Mouse (Mus musculus) embryonic facial prominence, embryonic 15.5 days (tissue): ENCODE measurements around the gene 1700001C19Rik. TPM values are rescaled to one million over a fixed set of nuclear protein-coding genes. Genes with fewer than 3 reads are reported as not detected.

Experiments
- ATAC-seq: fragments of 200-750 bp; cut with Nextera tagmentation; 2 replicates; pipeline ENCODE4 v1.8.0; 2017; ENCODE audit warnings: low read depth, moderate TSS enrichment; ENCODE audit not compliant: insufficient number of reproducible peaks, low FRiP score, low TSS enrichment
- H3K27ac ChIP-seq: fragments of 300-500 bp; sonication (generic); replicated peaks from 2 replicates; pipeline ENCODE4 v1.5.1; 2015; ENCODE audit warnings: mild to moderate bottlenecking, inconsistent platforms
- H3K27me3 ChIP-seq: fragments of 300-500 bp; sonication (generic); 2 replicates; pipeline ENCODE4 v1.6.1; 2015; ENCODE audit warnings: inconsistent platforms
- H3K36me3 ChIP-seq: fragments of 300-500 bp; sonication (generic); 2 replicates; pipeline ENCODE4 v1.6.1; 2015; ENCODE audit warnings: mild to moderate bottlenecking, inconsistent platforms
- H3K4me1 ChIP-seq: fragments of 300-500 bp; sonication (generic); 2 replicates; pipeline ENCODE4 v1.6.1; 2015; ENCODE audit warnings: inconsistent platforms
- H3K4me2 ChIP-seq: fragments of 300-500 bp; sonication (generic); replicated peaks from 2 replicates; pipeline ENCODE4 v1.6.1; 2015; ENCODE audit warnings: mild to moderate bottlenecking, inconsistent platforms
- H3K4me3 ChIP-seq: fragments of 300-500 bp; sonication (generic); replicated peaks from 2 replicates; pipeline ENCODE4 v1.5.1; 2015; ENCODE audit warnings: mild to moderate bottlenecking, inconsistent platforms
- H3K9ac ChIP-seq: fragments of 300-500 bp; sonication (generic); 2 replicates; pipeline ENCODE4 v1.6.1; 2015; ENCODE audit warnings: inconsistent platforms
- H3K9me3 ChIP-seq: fragments of 300-500 bp; sonication (generic); replicated peaks from 2 replicates; pipeline ENCODE4 v1.6.1; 2016; ENCODE audit warnings: inconsistent platforms
- WGBS: fragments of 180-500 bp; shearing (Covaris S2); methylation state at CpG from one replicate; pipeline ENCODE4 v1.1.7; 2015; 5-methylcytosine and 5-hydroxymethylcytosine counted together
- polyA plus RNA-seq: library from polyadenylated mRNA; unstranded; fragments of >200 nt; fragmentation: Nextera tagmentation; extraction: Ambion mirVana; gene quantifications from 2 replicates; pipeline ENCODE4 v1.2.1, GENCODE M21; 2015

Gene 1700001C19Rik
- polyA plus RNA-seq, 1 experiment from 2014 or later, result 0.31 TPM

GRCm38 (mm10) chr17:47472435-47473350 lies 35.5 kb upstream of the 1700001C19Rik start:
- H3K4me1 ChIP-seq, result peaks cover 32% of the 10 kb centered on the region
- peaks cover 10% of the 10 kb centered on the region; the same call in 1 of the 2 replicates for H3K27me3 ChIP-seq
- no peak overlapping the region for H3K9ac ChIP-seq
- H3K27ac ChIP-seq, result no peak overlapping the region; the same call in 1 of the 2 replicates
- no peaks in the 10 kb centered on the region for H3K9me3 ChIP-seq
- no peak overlapping the region for H3K4me2 ChIP-seq
- no peaks in the 10 kb centered on the region for H3K36me3 ChIP-seq
- no peak for ATAC-seq
- no peak overlapping the region for H3K4me3 ChIP-seq
- WGBS, result 40% methylated on average over 15 of the region's 15 CpGs

GRCm38 (mm10) chr17:47470686-47471085 lies 33.5 kb upstream of the 1700001C19Rik start:
- Histone ChIP-seq H3K4me3 (no peak overlapping the region), H3K4me1 (peaks cover 39% of the 10 kb centered on the region), H3K27me3 (peaks cover 20% of the 10 kb centered on the region), H3K27ac (peak overlapping the region; percentile 77), H3K36me3 (no peaks in the 10 kb centered on the region), H3K9me3 (no peaks in the 10 kb centered on the region), H3K4me2 (no peak overlapping the region), H3K9ac (no peak overlapping the region)
- ATAC-seq, result no peak
- WGBS, result 42% methylated on average over 5 of the region's 5 CpGs

GRCm38 (mm10) chr17:47470121-47470520 lies 32.9 kb upstream of the 1700001C19Rik start:
- Histone ChIP-seq H3K36me3 (no peaks in the 10 kb centered on the region), H3K4me1 (peaks cover 44% of the 10 kb centered on the region), H3K27ac (0 out of 2 replicates have a peak overlapping the region, but pooled peaks have one; percentile 77), H3K4me3 (no peak overlapping the region), H3K4me2 (no peak overlapping the region), H3K27me3 (peaks cover 20% of the 10 kb centered on the region), H3K9me3 (no peaks in the 10 kb centered on the region), H3K9ac (no peak overlapping the region)
- no peak for ATAC-seq
- WGBS, result 71% methylated on average over 4 of the region's 4 CpGs

- 92% methylated on average over 4 of the region's 4 CpGs for WGBS
- H3K27me3 ChIP-seq, result peaks cover 20% of the 10 kb centered on the region
- H3K9me3 ChIP-seq, result no peaks in the 10 kb centered on the region
- H3K27ac ChIP-seq, result no peak overlapping the region
- H3K4me3 ChIP-seq, result no peak overlapping the region
- H3K4me2 ChIP-seq, result no peak overlapping the region
- ATAC-seq, result no peak
- H3K9ac ChIP-seq, result no peak overlapping the region
- H3K4me1 ChIP-seq, result peaks cover 46% of the 10 kb centered on the region
- H3K36me3 ChIP-seq, result no peaks in the 10 kb centered on the region
Observed at GRCm38 (mm10) chr17:47469642-47470041, 32.5 kb upstream of the 1700001C19Rik start.

GRCm38 (mm10) chr17:47468466-47468865 lies 31.3 kb upstream of the 1700001C19Rik start:
- Histone ChIP-seq H3K27ac (no peak overlapping the region), H3K9ac (no peak overlapping the region), H3K9me3 (no peaks in the 10 kb centered on the region), H3K27me3 (peaks cover 20% of the 10 kb centered on the region), H3K4me2 (peak overlapping the region; percentile 30; the same call in 1 of the 2 replicates), H3K36me3 (no peaks in the 10 kb centered on the region), H3K4me1 (peaks cover 46% of the 10 kb centered on the region), H3K4me3 (peak overlapping the region; percentile 25)
- WGBS, result 17% methylated on average over 34 of the region's 34 CpGs
- ATAC-seq, result no peak

GRCm38 (mm10) chr17:47468063-47468462 lies 30.9 kb upstream of the 1700001C19Rik start:
- no peak overlapping the region for H3K9ac ChIP-seq
- H3K27ac ChIP-seq, result no peak overlapping the region
- ATAC-seq, result no peak

GRCm38 (mm10) chr17:47467659-47468058 lies 30.5 kb upstream of the 1700001C19Rik start:
- Histone ChIP-seq H3K4me2 (no peak overlapping the region), H3K9ac (no peak overlapping the region), H3K36me3 (no peaks in the 10 kb centered on the region), H3K4me1 (peaks cover 42% of the 10 kb centered on the region), H3K4me3 (no peak overlapping the region), H3K9me3 (no peaks in the 10 kb centered on the region), H3K27ac (no peak overlapping the region), H3K27me3 (peaks cover 20% of the 10 kb centered on the region)
- 72% methylated on average over 11 of the region's 11 CpGs for WGBS
- no peak for ATAC-seq

More at GRCm38 (mm10) chr17:47468063-47468462, 30.9 kb upstream of the 1700001C19Rik start:
- Histone ChIP-seq H3K4me1 (peaks cover 46% of the 10 kb centered on the region), H3K36me3 (no peaks in the 10 kb centered on the region), H3K4me3 (peak overlapping the region; percentile 25), H3K27me3 (peaks cover 20% of the 10 kb centered on the region), H3K4me2 (peak overlapping the region; percentile 30; the same call in 1 of the 2 replicates), H3K9me3 (no peaks in the 10 kb centered on the region)
- WGBS, result 30% methylated on average over 14 of the region's 14 CpGs

GRCm38 (mm10) chr17:47466284-47466683 lies 29.1 kb upstream of the 1700001C19Rik start:
- ATAC-seq, result no peak
- H3K4me2 ChIP-seq, result no peak overlapping the region; the same call in 1 of the 2 replicates
- H3K9me3 ChIP-seq, result no peaks in the 10 kb centered on the region
- peaks cover 20% of the 10 kb centered on the region for H3K27me3 ChIP-seq
- H3K4me3 ChIP-seq, result no peak overlapping the region
- H3K27ac ChIP-seq, result no peak overlapping the region
- no peaks in the 10 kb centered on the region for H3K36me3 ChIP-seq
- H3K4me1 ChIP-seq, result peaks cover 39% of the 10 kb centered on the region
- H3K9ac ChIP-seq, result no peak overlapping the region
- 45% methylated on average over 9 of the region's 9 CpGs for WGBS

- H3K27me3 ChIP-seq, result peaks cover 20% of the 10 kb centered on the region
- WGBS, result 77% methylated on average over 11 of the region's 11 CpGs
Observed at GRCm38 (mm10) chr17:47465016-47465415, 27.8 kb upstream of the 1700001C19Rik start.

GRCm38 (mm10) chr17:47464248-47464965 lies 27.2 kb upstream of the 1700001C19Rik start:
- 62% methylated on average over 12 of the region's 12 CpGs for WGBS
- peaks cover 20% of the 10 kb centered on the region for H3K27me3 ChIP-seq

More at GRCm38 (mm10) chr17:47465016-47465415, 27.8 kb upstream of the 1700001C19Rik start:
- Histone ChIP-seq H3K4me2 (no peak overlapping the region), H3K9ac (no peak overlapping the region), H3K36me3 (no peaks in the 10 kb centered on the region), H3K9me3 (no peaks in the 10 kb centered on the region), H3K27ac (no peak overlapping the region), H3K4me3 (no peak overlapping the region), H3K4me1 (peaks cover 27% of the 10 kb centered on the region)
- no peak for ATAC-seq

GRCm38 (mm10) chr17:47462728-47463388 lies 25.7 kb upstream of the 1700001C19Rik start:
- no peak overlapping the region for H3K27ac ChIP-seq
- peaks cover 11% of the 10 kb centered on the region for H3K27me3 ChIP-seq
- no peaks in the 10 kb centered on the region for H3K9me3 ChIP-seq
- H3K4me3 ChIP-seq, result no peak overlapping the region
- H3K4me2 ChIP-seq, result no peak overlapping the region
- no peaks in the 10 kb centered on the region for H3K36me3 ChIP-seq
- H3K9ac ChIP-seq, result no peak overlapping the region
- peaks cover 20% of the 10 kb centered on the region for H3K4me1 ChIP-seq
- WGBS, result 51% methylated on average over 9 of the region's 9 CpGs
- no peak for ATAC-seq

More at GRCm38 (mm10) chr17:47464248-47464965, 27.2 kb upstream of the 1700001C19Rik start:
- no peak overlapping the region for H3K4me3 ChIP-seq
- H3K9me3 ChIP-seq, result no peaks in the 10 kb centered on the region
- H3K4me1 ChIP-seq, result peaks cover 28% of the 10 kb centered on the region
- no peaks in the 10 kb centered on the region for H3K36me3 ChIP-seq
- ATAC-seq, result no peak
- no peak overlapping the region for H3K9ac ChIP-seq
- no peak overlapping the region for H3K4me2 ChIP-seq
- no peak overlapping the region for H3K27ac ChIP-seq
